Mouse (Mus musculus) left cerebral cortex, adult 2 months (tissue): ENCODE measurements at regions not wholly inside any gene's neighbourhood (a gene's known extent, or its start where the extent isn't known, plus 50 kb on each side); places are given as distances from the start of the nearest gene placed in this dataset.

Experiments used
- DNase-seq, 2 experiments: peaks; one replicate each; pipeline ENCODE4 v3.0.0; 2021 to 2022; ENCODE audit warnings: low spot score in 2 of 2, mixed read lengths in 1 of 2; ENCODE audit errors: extremely low spot score in 1 of 2
- H3K27ac ChIP-seq: fragments of 200-600 bp; 2 replicates; pipeline ENCODE4 v1.8.1; 2022
- H3K4me3 ChIP-seq: fragments of 200-600 bp; 2 replicates; pipeline ENCODE4 v1.8.1; 2022
- CTCF ChIP-seq: fragments of 200-600 bp; IDR thresholded peaks from 2 replicates; pipeline ENCODE4 v1.8.1; 2022; ENCODE audit warnings: antibody characterized with exemption, mild to moderate bottlenecking, moderate library complexity
- intact Hi-C: fragments of 180-260 bp; cut with DNase I; formaldehyde crosslinking; loops from one replicate; pipeline ENCODE4 v1.15.1; 2025

- H3K27ac ChIP-seq: no peak overlapping the region
- DNase-seq: no peak
- H3K4me3 ChIP-seq: no peak overlapping the region
- no peak for TF ChIP-seq CTCF
- intact Hi-C loops: no loop called here
Observed at GRCm38 (mm10) chr19:21166939-21167338, 105.1 kb upstream of the Zfand5 start.

- intact Hi-C loops: no loop called here
- no peak for DNase-seq
- Histone ChIP-seq H3K27ac (no peak overlapping the region), H3K4me3 (no peak overlapping the region)
- TF ChIP-seq CTCF: no peak
Observed at GRCm38 (mm10) chr19:21166465-21166860, 105.6 kb upstream of the Zfand5 start.

- no peak for DNase-seq
- Histone ChIP-seq H3K27ac (no peak overlapping the region), H3K4me3 (no peak overlapping the region)
- intact Hi-C loops: no loop called here
- TF ChIP-seq CTCF: no peak
Observed at GRCm38 (mm10) chr19:21165763-21166464, 106.2 kb upstream of the Zfand5 start.

DNA sequence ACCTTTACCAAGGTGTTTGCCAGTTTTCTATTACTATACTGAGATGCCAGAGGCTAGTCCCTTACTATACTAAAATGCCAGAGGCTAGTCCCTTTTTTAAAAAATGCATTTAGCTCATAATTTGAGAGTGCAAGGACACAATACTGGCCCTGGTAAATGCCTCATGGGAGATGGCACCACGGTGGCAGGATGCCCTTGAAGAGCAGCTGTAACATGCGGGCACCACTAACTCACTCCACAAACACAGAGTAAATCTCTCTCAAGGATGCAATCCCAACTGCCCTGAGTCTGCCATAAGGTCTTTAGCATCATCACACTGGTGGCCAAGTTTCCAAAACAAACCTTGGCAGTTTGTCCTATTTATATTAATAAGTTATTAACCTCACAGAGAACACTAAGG lies 108.1 kb upstream of the Zfand5 start:
- Histone ChIP-seq H3K27ac (no peak overlapping the region), H3K4me3 (no peak overlapping the region)
- intact Hi-C loops: no loop called here
- TF ChIP-seq CTCF: no peak
- no peak for DNase-seq

DNA sequence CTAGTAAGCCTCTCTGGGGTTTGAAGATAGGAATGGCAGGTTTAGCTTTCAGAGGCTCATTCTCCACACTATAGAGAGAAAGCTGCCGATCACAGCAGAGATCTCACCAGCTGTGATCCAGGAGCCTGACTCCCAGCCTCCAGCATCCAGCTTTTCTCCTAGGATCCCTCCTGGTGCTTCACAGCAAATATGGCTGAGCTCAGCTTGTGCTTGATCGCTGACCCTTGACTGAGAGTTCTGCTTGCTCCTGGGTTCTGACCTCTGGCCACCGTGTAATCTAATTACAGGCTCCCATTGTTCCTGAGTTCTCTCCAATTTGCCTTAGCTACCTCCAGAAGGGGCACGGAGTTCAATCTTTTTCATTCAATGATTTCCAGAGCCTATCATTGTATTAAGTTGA lies 111.1 kb upstream of the Zfand5 start:
- TF ChIP-seq CTCF: no peak
- no peak overlapping the region for H3K4me3 ChIP-seq
- intact Hi-C loops: no loop called here
- H3K27ac ChIP-seq: no peak overlapping the region
- DNase-seq: no peak

DNA sequence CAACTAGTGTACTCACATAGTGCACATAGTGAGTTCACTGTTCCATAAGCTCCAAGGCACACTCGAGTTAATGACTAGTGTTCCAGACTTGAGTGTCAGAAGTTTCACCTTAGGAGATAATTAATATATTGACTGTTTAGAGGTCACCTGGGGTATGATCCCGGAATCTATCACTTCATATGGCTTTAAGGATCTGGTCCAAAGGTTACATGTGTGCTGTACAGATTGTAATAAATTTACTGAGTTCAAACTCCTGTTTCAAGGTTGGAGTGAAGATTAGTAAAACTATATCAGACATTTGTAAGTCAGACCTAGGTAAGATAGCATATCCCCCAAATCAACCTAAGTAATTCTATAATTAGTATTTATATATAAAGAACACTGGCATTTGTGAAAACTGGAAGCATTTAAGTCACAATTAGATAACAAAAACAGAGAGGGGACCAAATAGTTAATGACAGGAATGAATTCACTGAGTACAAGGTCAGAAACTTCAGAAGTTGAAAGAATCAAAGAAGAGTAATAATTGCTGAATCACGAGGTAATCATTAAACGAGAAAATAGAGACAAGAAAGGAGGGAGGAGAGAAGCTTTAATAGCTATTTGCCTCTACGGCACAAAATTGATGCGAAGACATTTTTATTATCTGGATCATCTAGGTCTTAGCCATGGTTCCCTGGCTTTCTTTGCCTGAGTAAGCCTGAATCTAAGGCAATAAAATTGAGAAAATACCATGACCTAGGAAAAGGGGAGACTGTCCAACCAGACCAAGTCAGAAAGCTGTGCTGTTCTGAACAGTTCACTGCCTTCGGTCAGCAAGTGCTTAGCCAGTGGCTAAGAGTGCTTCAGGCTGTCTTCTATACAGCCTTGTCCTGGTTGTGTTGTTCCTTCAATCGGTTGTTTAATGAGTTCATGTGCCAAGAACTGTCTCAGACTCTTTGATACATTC lies 112.6 kb upstream of the Zfand5 start:
- intact Hi-C loops: no loop called here

GRCm38 (mm10) chr19:21154162-21154561 lies 117.9 kb upstream of the Zfand5 start:
- intact Hi-C loops: no loop called here
- Histone ChIP-seq H3K27ac (no peak overlapping the region), H3K4me3 (no peak overlapping the region)
- DNase-seq: no peak
- no peak for TF ChIP-seq CTCF

More for the DNA sequence above, 112.6 kb upstream of the Zfand5 start:
- DNase-seq: no peak
- TF ChIP-seq CTCF: no peak
- Histone ChIP-seq H3K27ac (no peak overlapping the region), H3K4me3 (no peak overlapping the region)

- peak in 1 of 2 experiments; percentile 11 for DNase-seq
- no peak for TF ChIP-seq CTCF
- Histone ChIP-seq H3K27ac (no peak overlapping the region), H3K4me3 (no peak overlapping the region)
- intact Hi-C loops: no loop called here
Observed at GRCm38 (mm10) chr19:21152027-21152426, 120.1 kb upstream of the Zfand5 start.

DNA sequence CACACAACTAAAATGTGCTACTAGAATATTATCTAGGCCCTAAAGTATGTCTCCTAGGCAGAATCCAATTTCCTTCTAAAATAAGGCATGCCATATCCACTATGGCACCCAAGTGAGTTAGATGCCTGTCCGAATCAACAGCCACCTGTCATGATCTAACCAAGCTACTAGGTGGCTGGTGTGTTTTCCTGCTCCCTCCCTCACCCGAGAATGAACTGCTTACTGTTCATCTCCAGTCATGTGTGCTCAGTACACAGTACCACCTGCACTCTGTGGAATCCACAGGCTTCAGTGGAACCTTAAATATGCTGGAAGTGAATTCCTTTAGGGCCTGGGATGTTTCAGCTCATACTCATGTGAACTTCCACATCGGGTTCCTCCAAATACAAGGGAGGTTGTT lies 121.2 kb upstream of the Zfand5 start:
- DNase-seq: no peak
- H3K27ac ChIP-seq: no peak overlapping the region
- no peak overlapping the region for H3K4me3 ChIP-seq
- intact Hi-C loops: no loop called here
- TF ChIP-seq CTCF: no peak

- DNase-seq: no peak
- no peak for TF ChIP-seq CTCF
- intact Hi-C loops: no loop called here
- Histone ChIP-seq H3K4me3 (no peak overlapping the region), H3K27ac (no peak overlapping the region)
Observed at GRCm38 (mm10) chr19:21150241-21150640, 121.8 kb upstream of the Zfand5 start.

- no peak overlapping the region for H3K27ac ChIP-seq
- no peak for TF ChIP-seq CTCF
- intact Hi-C loops: no loop called here
- H3K4me3 ChIP-seq: no peak overlapping the region
- no peak for DNase-seq
Observed at GRCm38 (mm10) chr19:21146860-21147390, 125.2 kb upstream of the Zfand5 start.

DNA sequence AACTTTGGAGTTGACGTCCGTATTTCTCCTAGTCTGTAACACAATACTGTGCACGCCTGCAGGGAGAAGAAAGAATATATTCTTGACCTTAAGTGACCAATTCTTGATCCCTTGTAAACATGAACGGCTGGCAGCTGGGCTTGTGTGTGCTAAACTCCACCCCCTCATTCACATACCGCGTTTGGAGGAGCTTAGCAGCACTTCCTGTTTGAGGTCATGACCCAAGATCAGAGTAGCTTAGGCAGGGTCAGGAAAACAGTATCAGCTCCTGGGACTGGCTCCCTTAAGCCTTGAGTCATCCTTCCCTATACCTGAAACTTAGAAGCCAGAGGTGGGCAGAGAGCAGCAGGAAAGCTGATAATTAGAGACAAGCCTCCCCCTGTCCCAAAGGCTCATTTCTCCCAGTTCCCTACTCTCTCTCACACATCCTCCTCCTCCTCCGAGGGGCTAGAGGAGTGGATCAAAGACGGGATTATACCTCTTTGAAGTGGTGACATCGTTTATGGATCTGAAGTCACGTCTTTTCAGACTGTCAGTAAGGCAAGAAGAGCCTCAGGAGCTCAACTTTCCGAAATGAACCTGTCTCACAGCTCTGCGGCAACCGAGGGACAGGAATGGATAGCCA lies 127.3 kb upstream of the Zfand5 start:
- H3K27ac ChIP-seq: no peak overlapping the region
- DNase-seq: no peak
- H3K4me3 ChIP-seq: no peak overlapping the region
- intact Hi-C loops: no loop called here
- no peak for TF ChIP-seq CTCF
